Mouse (Mus musculus): ENCODE measurements around the gene Armh4.
"Not testable (repeated sequence)": the region's sequence is repeated elsewhere in the genome, so short reads cannot be mapped to it uniquely, and the experiment has no call there.

Armh4 gene

DNA sequence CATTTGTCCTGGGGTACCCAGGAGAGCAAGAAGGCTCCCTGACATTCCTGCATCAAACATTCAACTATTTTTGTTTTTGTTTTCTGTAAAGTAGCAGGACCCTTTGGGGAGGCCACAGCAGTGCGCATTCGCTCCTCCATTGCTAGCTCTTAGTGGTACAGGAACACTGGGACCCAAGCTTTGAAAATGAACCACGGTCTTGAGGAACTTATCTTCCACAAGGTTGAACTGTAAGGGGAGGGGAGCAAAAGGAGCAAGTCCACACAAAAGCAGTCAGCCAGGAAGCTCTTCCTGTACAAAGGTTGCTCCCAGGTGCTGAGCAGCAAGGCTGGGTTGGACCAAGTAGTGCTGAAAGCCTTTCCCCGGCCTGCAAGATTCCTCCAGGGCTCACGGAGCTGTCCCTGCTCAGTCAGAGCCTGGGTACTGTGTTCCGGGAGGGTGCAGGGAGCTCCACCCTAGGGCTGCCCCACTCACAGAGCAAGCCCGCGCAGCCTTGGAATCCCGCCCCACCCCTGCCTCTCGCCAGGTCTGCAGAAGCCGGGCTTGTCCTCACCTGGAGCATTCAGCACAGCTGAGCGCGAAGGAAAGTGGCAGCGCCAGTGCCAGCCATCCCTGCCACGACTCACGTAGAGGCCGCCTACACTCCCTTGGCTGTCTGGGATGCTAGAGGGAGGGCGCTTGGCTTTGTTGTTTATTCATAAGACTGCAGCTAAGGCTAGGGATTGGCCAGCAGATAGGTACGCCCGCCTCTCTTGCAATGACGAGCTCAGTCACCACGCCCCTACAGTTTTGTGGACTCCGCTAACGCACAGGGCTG lies at the start of gene Armh4:
Gene Armh4 (minus strand): TSS at position 669 of the 817 bp plus-strand sequence.
- DNase-seq (ENCODE audit: low read depth, low spot score): no peak

DNA sequence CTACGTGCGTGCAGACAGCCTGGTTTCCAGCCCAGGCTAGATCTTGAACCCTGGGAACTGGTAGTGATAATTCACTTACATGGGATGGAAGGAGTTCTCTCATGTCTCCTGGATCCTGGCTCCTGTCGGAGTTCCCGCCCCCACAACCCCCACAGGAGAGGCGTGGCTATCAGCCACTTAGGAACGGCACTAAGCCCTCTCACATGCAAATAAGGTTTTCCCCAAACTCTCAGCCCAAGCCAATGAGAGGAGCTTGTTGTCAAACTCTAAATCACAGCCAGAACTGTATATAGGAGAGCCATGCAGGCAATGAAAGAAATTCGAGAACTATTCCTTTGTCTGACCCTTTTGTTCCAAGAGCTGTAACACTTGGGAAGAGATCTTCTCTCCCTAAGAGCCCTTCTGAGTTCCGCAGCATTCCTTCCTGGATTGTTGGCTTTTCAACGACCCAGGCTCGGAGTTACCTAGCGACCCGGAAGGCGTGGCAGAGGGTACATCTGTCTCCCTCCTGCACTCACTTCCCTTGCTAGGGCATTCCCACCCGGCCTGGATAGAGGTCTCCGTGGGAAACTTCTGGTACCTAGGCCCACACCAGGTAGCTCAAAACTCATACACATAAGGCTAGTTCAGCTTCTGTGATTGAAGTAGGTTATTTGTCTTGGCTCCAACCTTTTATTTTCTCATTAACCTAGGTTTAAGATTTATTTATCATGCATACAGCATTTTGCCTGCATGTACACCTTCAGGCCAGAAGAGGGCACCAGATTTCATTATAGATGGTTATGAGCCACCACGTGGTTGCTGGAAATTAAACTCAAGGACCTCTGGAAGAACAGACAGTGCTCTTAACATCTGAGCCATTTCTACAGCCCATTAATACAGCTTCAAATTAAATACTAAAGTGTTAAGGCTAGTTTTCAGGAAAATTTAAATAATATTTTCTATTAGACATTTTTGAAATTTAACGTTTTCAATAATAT lies 46.3 kb upstream of the Armh4 start:
- peak; percentile 2 for DNase-seq (ENCODE audit: low read depth, low spot score)

DNA sequence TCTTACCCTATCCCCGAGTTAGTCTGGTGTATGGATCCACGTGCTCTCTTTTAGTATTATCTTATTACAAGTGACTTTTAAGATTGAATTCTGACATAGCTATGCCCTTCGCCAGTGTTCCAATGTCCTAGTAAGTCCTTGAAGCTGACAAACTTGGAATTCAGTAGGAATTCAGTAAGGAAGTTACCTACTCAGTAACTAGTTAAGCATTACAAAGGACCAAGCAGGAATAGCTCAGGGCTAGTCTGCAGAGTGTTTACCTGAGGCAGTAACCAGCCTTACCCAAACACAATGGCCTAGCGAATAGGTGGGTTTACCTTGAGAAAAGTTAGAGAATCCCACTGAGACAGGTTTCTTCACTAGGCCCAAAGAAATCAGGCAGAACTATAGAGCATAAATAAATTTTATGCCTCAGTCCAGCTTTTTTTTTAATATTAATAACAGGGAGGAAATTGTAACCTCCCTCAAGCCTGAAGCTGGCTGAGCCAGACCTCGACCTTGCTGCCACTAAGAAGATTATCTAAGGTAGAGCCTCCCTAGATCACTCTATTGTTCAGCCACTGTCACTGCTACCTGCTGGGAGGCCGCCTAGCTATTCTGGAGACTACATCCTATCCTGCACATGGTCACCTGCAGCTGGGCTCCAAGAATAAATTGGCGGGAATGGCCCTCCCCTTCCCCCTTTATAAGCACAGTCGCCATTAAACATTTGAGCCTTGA lies 36.7 kb upstream of the Armh4 start:
- not testable (repeated sequence) for DNase-seq (ENCODE audit: low read depth, low spot score)

DNA sequence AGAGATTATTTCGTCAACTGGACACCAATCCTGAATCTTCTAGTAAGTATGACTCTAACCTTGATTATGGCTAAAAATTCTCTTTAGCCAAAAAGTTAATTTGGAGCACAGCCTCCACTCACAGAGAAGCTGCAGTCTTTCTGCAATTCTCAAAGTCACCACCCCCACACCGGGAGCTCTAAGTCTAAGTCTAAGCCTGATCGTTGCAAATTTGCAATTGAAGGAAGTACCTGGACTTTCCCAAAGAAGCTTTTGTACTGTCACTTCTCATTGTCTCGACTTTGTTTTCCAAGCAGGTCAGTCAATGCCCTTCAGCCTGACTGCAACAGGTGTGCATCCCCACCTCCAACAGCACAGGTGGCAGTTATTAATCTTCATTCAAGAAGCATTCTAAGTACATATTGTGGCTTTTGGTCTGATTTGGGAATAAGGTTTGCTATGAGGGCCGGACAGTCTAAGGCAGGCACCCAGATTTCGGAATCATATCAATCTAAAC lies 35.6 kb upstream of the Armh4 start:
- DNase-seq (ENCODE audit: low read depth, low spot score): not testable (repeated sequence)

DNA sequence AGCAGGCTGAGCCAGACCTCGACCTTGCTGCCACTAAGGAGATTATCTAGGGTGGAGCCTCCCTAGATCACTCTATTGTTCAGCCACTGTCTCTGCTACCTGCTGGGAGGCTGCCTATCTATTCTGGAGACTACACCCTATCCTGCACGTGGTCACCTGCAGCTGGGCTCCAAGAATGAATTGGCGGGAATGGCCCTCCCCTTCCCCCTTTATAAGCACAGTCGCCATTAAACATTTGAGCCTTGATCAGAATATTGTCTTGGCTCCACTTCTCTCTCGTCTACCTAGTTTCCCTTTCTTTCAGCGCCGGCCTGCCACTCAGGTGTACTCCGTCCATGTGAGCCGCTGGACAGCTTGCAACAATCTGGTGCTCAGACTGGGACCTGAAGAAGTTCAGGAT lies 29.8 kb upstream of the Armh4 start:
- not testable (repeated sequence) for DNase-seq (ENCODE audit: low read depth, low spot score)

DNA sequence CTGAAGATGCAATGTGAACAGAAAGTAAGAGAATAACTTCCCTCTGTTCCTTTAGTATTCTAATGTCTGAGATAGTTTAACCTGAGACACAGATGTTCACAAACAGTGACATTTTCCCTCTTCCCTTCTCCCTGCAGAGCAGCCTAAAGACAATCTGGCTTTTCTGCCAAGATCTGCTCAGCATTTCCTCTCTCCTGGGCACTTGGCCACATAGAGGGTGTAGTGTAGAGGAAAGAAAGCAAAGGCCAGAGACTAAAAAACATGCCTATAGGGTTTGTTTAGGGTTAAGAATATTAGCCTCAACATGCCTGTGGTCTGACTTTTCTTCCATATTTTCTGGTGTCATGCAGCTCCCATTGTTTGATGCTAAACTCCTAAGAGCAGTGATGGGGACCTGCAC lies 21.9 kb upstream of the Armh4 start:
- not testable (repeated sequence) for DNase-seq (ENCODE audit: low read depth, low spot score)

DNA sequence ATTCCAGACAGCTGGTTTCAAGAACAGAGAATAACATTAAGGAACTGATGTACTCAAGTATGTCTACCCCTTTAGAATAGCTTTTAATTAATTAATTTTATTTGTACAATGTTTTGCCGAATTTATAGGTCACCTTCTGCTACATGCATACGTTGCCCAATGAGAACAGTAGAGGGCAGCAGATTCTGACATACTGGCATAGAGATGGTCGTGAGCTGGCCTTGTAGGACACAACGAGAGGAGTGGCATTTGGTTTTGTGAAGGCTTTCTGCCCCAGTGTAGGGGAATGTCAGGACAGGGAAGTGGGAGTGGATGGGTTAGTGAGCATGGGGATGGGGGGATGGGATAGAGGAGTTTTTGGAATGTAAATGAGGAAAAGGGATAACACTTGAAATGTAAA lies 18.3 kb upstream of the Armh4 start:
- no peak for DNase-seq (ENCODE audit: low read depth, low spot score)

DNA sequence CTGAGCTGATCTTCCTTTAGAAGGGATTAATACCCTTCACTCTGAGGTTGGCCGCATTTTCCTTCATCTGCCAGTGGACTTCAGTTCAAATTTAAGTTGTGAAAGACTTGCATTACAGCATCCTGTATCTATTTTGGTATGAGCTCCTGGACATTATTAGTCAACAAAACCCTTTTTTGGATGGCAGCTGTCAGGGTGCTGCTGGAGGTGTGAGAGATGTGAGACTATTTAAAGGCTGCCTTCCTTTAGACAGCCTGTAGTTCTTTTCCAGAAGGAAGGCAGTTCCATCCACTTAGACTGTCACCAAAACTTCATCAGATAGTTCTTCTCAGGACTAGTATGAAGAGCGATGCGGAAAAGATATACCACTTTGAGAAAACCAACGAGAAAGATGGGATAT lies 10.8 kb upstream of the Armh4 start:
- no peak for DNase-seq (ENCODE audit: low read depth, low spot score)

DNA sequence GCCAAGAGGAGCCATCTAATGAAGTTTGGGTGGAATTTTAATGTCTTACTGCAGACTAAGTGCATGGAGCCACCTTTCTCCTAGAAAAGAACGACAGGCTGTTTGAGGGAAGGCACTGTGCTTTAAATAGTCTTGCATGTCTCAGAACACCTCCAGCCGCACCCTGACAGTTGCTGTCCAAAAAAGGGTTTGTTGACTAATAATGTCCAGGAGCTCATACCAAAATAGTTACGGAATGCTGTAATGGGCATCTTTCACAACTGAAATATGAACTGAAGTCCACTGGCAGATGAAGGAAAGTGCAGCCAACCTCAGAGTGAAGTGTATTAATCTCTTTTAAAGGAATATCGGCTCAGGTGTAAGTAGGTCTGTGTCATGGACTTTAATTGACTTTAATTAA lies 7.4 kb upstream of the Armh4 start:
- DNase-seq (ENCODE audit: low read depth, low spot score): no peak

DNA sequence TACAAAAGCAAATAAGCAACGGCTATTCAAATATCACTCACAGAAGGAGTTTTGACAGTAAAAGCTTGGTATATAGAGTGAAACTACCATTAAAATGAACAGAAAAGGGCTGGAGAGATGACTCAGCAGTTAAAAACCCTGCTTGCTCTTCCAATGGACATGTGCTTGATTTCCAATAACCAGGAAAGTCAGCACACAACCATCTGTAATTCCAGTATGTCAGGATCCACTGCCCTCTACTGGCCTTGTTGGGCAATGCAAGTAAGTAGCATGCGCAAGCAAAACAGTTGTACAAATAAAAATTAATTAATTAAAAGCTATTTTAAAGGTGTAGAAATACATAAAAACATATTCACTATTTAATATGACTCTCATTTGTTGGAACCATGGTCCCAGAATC lies 2.6 kb upstream of the Armh4 start:
- peak; percentile 21 for DNase-seq (ENCODE audit: low read depth, low spot score)

DNA sequence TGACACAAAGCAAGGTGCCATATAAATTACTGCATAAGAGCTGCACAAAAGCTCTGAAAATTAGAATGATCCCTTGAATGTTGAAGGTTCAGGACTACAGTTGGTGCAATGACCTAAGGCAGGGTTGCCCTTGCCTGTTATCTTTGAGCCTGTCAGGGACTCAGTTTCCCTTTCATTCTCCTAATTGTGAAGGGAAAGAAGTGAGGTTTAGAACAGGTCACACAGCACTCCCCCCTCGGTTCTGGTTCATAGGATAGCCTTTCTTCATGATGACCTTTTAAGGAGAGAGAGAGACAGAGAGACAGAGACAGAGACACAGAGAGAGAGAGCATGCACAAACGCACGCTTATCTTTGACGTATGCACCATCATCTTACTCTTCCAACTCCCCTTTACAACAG lies 683 bp upstream of the Armh4 start:
- DNase-seq (ENCODE audit: low read depth, low spot score): no peak

DNA sequence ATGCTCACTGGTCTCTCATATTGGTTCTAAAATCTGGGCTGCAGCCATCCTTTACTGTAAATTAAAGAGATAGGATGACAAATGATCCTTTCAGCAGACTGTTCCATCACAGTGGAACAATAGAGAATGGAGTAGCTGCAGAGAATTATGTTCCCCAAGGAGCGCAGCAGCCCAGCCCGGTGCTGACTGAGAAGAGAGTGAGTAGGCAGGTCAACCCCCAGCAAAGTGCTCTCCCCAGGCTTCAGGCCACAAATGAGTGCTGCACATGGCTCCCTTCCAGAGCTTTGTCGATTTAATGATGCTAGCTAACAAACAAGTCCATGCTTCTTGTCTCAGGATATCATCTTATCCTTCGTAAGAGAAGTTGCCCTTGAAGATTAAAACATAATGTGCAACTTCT lies 2.8 kb downstream of the Armh4 start:
- no peak for DNase-seq (ENCODE audit: low read depth, low spot score)

DNA sequence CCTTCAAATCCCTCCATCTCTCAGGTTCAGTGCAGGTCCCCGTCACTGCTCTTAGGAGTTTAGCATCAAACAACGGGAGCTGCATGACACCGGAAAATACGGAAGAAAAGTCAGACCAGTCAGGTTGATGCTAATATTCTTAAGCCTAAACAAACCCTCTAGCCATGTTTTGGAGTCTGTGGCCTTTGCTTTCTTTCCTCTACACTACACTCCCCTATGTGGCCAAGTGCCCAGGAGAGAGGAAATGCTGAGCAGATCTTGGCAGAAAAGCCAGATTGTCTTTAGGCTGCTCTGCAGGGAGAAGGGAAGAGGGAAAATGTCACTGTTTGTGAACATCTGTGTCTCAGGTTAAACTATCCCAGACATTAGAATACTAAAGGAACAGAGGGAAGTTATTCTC lies 5.6 kb downstream of the Armh4 start:
- DNase-seq (ENCODE audit: low read depth, low spot score): not testable (repeated sequence)

DNA sequence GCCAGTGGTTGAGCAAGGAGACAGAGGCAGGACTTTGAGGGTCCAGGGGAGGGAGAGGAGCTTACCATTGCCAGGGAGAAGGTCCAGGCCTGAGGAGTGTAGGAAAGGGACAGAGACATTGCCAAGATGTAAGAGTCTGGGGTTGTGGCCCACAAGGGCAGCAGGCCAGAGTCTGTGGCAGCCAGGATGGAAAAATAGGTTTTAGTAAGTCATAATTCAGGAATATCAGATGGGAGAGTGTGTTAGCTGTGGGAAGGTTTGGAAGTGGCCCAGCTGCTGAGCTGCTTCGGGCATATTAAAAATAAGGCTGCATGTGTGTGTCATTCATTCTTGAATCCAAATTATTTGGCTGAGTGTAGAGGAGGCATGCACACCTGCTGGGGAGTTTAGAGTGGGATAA lies 11.4 kb downstream of the Armh4 start:
- DNase-seq (ENCODE audit: low read depth, low spot score): no peak

DNA sequence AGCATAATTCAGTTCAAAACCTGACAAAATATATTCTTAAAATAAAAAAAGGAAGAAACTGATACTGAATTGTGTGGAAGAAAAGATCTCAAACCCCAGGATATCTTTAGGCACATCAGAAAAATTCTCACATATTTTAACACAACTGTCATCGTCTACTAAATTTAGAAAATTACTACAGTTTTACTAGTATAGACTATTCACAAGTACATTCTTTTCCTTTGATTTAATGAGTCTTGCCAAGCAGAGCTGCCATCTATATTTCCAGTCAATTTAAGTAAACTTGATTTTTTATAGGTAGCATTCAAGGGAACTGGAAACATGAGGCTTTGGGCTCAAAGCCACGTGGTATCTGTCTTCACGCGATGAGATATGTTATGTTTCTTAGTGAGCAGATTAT lies 16.6 kb downstream of the Armh4 start:
- no peak for DNase-seq (ENCODE audit: low read depth, low spot score)

DNA sequence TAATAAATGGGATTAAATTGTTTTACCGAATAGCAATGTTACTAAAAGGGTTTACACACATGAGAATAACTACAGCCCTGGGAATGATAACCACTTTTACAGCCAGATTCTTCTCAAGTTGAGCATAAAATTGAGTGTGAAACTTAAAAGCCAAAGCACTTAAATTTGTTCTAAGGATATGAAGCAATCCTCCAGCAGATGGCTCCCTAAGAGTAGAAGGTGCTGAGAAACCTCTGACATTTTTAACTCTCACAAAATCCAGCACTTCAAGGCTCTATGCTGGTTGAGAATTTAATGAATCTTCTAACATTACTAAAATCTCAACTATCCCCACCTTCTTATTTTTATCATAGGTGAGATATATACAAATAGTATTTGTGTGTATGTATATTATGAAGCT lies 27.3 kb downstream of the Armh4 start:
- DNase-seq (ENCODE audit: low read depth, low spot score): no peak

DNA sequence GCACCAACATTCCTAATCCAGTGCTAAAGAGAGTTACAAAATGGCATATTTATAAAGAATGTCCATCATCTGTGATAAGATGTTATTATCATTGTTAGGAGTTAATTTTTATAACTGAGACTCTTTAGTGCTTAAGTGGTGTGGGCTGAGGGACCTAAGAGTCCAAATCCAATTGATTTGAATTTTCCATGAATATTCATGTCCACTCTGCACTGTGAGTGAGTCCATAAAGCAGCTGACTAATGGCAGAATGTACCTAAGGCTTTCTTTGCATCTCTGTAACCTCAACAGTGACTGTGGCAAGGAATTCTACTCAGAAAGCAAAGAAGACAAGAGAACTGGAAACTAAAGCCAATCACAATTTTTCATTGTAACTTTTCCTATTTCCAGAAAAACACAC lies 30.6 kb downstream of the Armh4 start:
- no peak for DNase-seq (ENCODE audit: low read depth, low spot score)

DNA sequence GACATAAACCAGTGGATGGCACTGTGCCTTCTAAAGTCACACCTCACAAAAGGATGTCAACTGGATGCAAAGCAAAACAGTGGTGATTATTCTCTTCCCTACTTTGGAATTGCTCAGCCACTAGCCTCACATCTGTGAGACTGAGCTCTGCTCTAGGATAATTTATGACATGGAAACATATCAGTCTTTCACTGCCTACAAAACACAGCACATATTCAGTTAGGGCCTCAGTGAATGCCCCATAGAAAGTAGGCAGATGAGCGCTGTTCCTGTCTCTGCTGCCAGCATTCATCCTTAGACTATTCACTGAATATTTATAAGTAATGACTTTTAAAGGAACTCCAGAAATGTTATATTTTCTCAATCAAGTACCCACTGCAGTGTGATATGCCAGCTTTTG lies 37.3 kb downstream of the Armh4 start:
- DNase-seq (ENCODE audit: low read depth, low spot score): no peak

DNA sequence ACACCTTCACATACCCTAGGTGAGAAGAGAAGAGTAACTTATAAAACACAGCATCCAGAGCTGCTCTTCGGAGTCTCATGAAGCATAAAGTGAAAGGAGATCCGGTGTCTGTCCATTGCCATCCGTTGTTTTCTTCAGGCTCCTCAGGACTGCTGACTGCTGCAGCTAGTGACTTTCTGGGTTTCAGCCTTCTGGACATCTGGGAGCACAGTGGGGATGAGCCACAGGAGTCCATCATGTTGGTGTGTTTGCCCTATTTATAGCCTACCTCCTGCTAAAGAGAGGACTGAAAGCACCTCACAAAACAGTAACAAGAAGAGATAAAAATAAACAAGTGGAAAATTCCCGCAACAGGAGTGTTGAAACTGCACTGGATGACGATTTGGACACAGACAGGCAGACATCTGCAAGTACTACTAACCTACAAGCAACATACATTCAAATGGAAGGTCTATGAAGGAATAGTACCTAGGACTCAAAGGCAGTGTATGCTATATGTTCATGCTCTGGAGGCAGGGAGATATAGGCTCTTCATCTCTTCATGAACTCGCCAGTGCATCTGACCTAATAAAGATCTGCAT lies 39.1 kb downstream of the Armh4 start:
- no peak for DNase-seq (ENCODE audit: low read depth, low spot score)

DNA sequence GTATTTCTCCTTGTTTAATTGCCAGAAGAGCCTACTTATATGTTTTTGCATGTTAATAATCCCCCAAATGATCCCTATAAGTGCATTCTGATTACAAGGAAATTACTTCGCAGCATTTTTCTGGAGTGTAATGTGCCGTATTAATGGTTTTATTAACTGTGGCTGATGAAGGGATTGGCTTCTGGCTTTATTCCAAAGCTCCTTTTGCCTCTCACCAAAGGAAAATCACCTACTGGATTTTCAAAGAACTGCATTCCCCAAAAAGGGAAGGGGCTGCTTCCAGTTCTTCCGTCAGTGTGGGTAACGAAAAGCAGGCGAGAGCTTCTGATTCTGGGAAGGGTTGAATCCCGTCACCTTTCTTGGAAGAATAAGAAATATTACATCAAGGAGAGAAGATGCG lies 43.9 kb downstream of the Armh4 start:
- no peak for DNase-seq (ENCODE audit: low read depth, low spot score)

DNA sequence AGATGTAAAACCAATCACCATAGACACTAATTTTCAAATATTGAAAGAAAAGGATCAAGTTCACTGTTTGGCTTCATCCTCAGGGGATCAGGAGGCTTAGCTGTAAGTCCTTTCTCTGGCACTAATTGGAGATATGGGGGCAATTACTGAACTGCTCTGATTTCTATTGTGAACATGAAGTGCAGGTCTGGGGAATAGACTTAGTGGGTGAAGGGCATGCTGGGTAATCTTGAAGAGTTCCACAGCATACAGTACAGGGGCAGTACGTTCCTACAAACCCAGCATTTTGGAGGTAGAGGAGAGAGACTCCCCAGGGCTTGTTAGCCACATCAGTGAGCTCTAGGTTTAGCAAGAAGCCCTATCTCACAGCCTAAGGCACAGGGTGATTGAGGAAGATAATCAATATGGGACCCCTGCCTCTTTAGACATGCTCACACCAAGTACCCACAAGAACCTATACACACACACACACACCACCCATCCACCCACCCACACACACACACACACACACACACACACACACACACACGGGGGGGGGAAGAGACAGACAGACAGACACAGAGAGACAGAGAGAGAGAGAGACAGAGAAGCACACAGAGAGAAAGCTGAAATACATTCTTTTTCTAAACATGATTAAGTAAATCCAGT lies 44.6 kb downstream of the Armh4 start:
- no peak for DNase-seq (ENCODE audit: low read depth, low spot score)

Data from CD4-positive, CD25-positive, alpha-beta regulatory T cell, adult 2 months (primary cell).